Mouse (Mus musculus) heart, embryonic 14.5 days (tissue): Measurements from ENCODE around the gene Gpr157. TPM values are rescaled to one million over a fixed set of nuclear protein-coding genes. Genes with fewer than 3 reads are reported as not detected.
A peak's percentile ranks its signal among the peaks of the same experiment; 100 is the strongest.

Experiments
- ATAC-seq: fragments of 200-750 bp; cut with Nextera tagmentation; 2 replicates; pipeline ENCODE4 v1.8.0; 2017; ENCODE audit warnings: low read depth, moderate TSS enrichment; ENCODE audit not compliant: insufficient number of reproducible peaks, insufficient read depth, low FRiP score
- H3K27ac ChIP-seq, 2 experiments: fragments of 200-500 bp in 1 of 2; fragments of 300-500 bp in 1 of 2; sonication (generic) in 1 of 2; replicated peaks in 1 of 2; 2 replicates each; pipeline ENCODE4 v1.5.1; 2012 to 2014; ENCODE audit warnings: low read depth in 2 of 2, low read length in 2 of 2, control low read depth in 1 of 2, mild to moderate bottlenecking in 1 of 2, mixed read lengths in 1 of 2; ENCODE audit not compliant: control insufficient read depth in 1 of 2, insufficient read depth in 1 of 2
- H3K27me3 ChIP-seq: fragments of 300-500 bp; sonication (generic); 2 replicates; pipeline ENCODE4 v1.6.1; 2014; ENCODE audit warnings: mild to moderate bottlenecking, low read length, control low read depth; ENCODE audit not compliant: control insufficient read depth, insufficient read depth
- H3K36me3 ChIP-seq: fragments of 300-500 bp; sonication (generic); 2 replicates; pipeline ENCODE4 v1.6.1; 2014; ENCODE audit warnings: mild to moderate bottlenecking, control low read depth, low read length, mixed read lengths; ENCODE audit not compliant: control insufficient read depth, insufficient read depth
- H3K4me1 ChIP-seq, 2 experiments: fragments of 200-500 bp in 1 of 2; fragments of 300-500 bp in 1 of 2; sonication (generic) in 1 of 2; 2 replicates each; pipeline ENCODE4 v1.6.1; 2012 to 2014; ENCODE audit warnings: low read length in 2 of 2, control low read depth in 1 of 2, mixed read lengths in 1 of 2; ENCODE audit not compliant: control insufficient read depth in 2 of 2, insufficient read depth in 2 of 2
- H3K4me2 ChIP-seq: fragments of 300-500 bp; sonication (generic); 2 replicates; pipeline ENCODE4 v1.6.1; 2014; ENCODE audit warnings: mild to moderate bottlenecking, low read length
- H3K4me3 ChIP-seq, 2 experiments: fragments of 200-500 bp in 1 of 2; fragments of 300-500 bp in 1 of 2; sonication (generic) in 1 of 2; 2 replicates each; pipeline ENCODE4 v1.5.1; 2012 to 2014; ENCODE audit warnings: low read length in 2 of 2, mild to moderate bottlenecking in 2 of 2, control low read depth in 1 of 2, low read depth in 1 of 2, moderate library complexity in 1 of 2; ENCODE audit not compliant: control insufficient read depth in 1 of 2, insufficient read depth in 1 of 2
- H3K9ac ChIP-seq: fragments of 300-500 bp; sonication (generic); 2 replicates; pipeline ENCODE4 v1.6.1; 2014; ENCODE audit warnings: mild to moderate bottlenecking, low read length
- H3K9me3 ChIP-seq: fragments of 300-500 bp; sonication (generic); 2 replicates; pipeline ENCODE4 v1.6.1; 2016; ENCODE audit warnings: low read length, control low read depth; ENCODE audit not compliant: control insufficient read depth
- WGBS: fragments of 180-500 bp; shearing (Covaris S2); extraction: QIAGEN DNeasy Blood & Tissue Kit; methylation state at CpG from one replicate; pipeline ENCODE4 v1.1.7; 2014; 5-methylcytosine and 5-hydroxymethylcytosine counted together
- polyA plus RNA-seq: library from polyadenylated mRNA; unstranded; fragments of >200 nt; fragmentation: Nextera tagmentation; extraction: Ambion mirVana; gene quantifications from 2 replicates; pipeline ENCODE4 v1.2.1, GENCODE M21; 2014

The Gpr157 gene
- polyA plus RNA-seq, 1 experiment from 2014 or later, result 2.2 TPM

- Histone ChIP-seq H3K27me3 (no peaks in the 10 kb centered on the region), H3K9ac (no peak overlapping the region), H3K9me3 (no peaks in the 10 kb centered on the region), H3K27ac (no peak overlapping the region), H3K4me1 (peaks cover 2 to 6% of the 10 kb centered on the region in 2 experiments; a peak in 2 of 4 replicates), H3K36me3 (0 out of 2 replicates have a peak, but pooled peaks cover 4% of the 10 kb centered on the region), H3K4me3 (no peak overlapping the region), H3K4me2 (no peak overlapping the region)
- 77% methylated on average over 9 of the region's 9 CpGs for WGBS
- no peak for ATAC-seq
Observed at GRCm38 (mm10) chr4:150059841-150060468, 27.2 kb upstream of the Gpr157 start.

GRCm38 (mm10) chr4:150060469-150061170 is 26.5 kb upstream of the Gpr157 start:
- Histone ChIP-seq H3K27me3 (no peaks in the 10 kb centered on the region), H3K4me3 (no peak overlapping the region), H3K27ac (no peak overlapping the region), H3K4me2 (no peak overlapping the region), H3K36me3 (0 out of 2 replicates have a peak, but pooled peaks cover 4% of the 10 kb centered on the region), H3K4me1 (peaks cover 0 to 2% of the 10 kb centered on the region in 2 experiments; a peak in 1 of 4 replicates), H3K9me3 (no peaks in the 10 kb centered on the region), H3K9ac (no peak overlapping the region)
- ATAC-seq, result no peak
- 73% methylated on average over 23 of the region's 23 CpGs for WGBS

- no peaks in the 10 kb centered on the region for H3K27me3 ChIP-seq
- H3K4me2 ChIP-seq, result no peak overlapping the region
- H3K27ac ChIP-seq, result no peak overlapping the region
- H3K9ac ChIP-seq, result no peak overlapping the region
- H3K4me3 ChIP-seq, result no peak overlapping the region
- H3K9me3 ChIP-seq, result no peaks in the 10 kb centered on the region
- 80% methylated on average over 16 of the region's 16 CpGs for WGBS
- 0 out of 2 replicates have a peak, but pooled peaks cover 4% of the 10 kb centered on the region for H3K36me3 ChIP-seq
- no peak for ATAC-seq
- H3K4me1 ChIP-seq, result no peaks in the 10 kb centered on the region
Observed at GRCm38 (mm10) chr4:150061432-150062225, 25.5 kb upstream of the Gpr157 start.

GRCm38 (mm10) chr4:150066706-150067323 is 20.4 kb upstream of the Gpr157 start:
- Histone ChIP-seq H3K4me3 (no peak overlapping the region), H3K9ac (no peak overlapping the region), H3K27ac (no peak overlapping the region), H3K9me3 (no peaks in the 10 kb centered on the region), H3K4me1 (peaks cover 5 to 6% of the 10 kb centered on the region in 2 experiments; a peak in 2 of 4 replicates), H3K27me3 (no peaks in the 10 kb centered on the region), H3K4me2 (no peak overlapping the region), H3K36me3 (no peaks in the 10 kb centered on the region)
- WGBS, result 80% methylated on average over 17 of the region's 17 CpGs
- ATAC-seq, result no peak

GRCm38 (mm10) chr4:150068216-150068615 is 18.9 kb upstream of the Gpr157 start:
- no peak overlapping the region for H3K9ac ChIP-seq
- no peaks in the 10 kb centered on the region for H3K27me3 ChIP-seq
- no peaks in the 10 kb centered on the region for H3K36me3 ChIP-seq
- no peak overlapping the region for H3K4me3 ChIP-seq
- WGBS, result 81% methylated on average over 12 of the region's 12 CpGs
- H3K27ac ChIP-seq, result no peak overlapping the region
- H3K9me3 ChIP-seq, result no peaks in the 10 kb centered on the region
- no peak overlapping the region for H3K4me2 ChIP-seq
- peaks cover 5 to 11% of the 10 kb centered on the region in 2 experiments; a peak in 2 of 4 replicates for H3K4me1 ChIP-seq
- ATAC-seq, result no peak

- 0 out of 2 replicates have a peak overlapping the region, but pooled peaks have one; percentile 4 for H3K4me2 ChIP-seq
- peak; percentile 41 for ATAC-seq
- no peaks in the 10 kb centered on the region for H3K36me3 ChIP-seq
- WGBS, result 19% methylated on average over 8 of the region's 8 CpGs
- H3K9ac ChIP-seq, result peak overlapping the region; percentile 16; the same call in 1 of the 2 replicates
- peaks cover 5 to 11% of the 10 kb centered on the region in 2 experiments; a peak in 2 of 4 replicates for H3K4me1 ChIP-seq
- peak overlapping the region; percentile 57 to 64 for H3K27ac ChIP-seq
- no peak overlapping the region for H3K4me3 ChIP-seq
- H3K27me3 ChIP-seq, result no peaks in the 10 kb centered on the region
- H3K9me3 ChIP-seq, result no peaks in the 10 kb centered on the region
Observed at GRCm38 (mm10) chr4:150070136-150070535, 17.0 kb upstream of the Gpr157 start.
